ENCODE assay signal across 9 mouse cellular contexts in the genomic region with DNA sequence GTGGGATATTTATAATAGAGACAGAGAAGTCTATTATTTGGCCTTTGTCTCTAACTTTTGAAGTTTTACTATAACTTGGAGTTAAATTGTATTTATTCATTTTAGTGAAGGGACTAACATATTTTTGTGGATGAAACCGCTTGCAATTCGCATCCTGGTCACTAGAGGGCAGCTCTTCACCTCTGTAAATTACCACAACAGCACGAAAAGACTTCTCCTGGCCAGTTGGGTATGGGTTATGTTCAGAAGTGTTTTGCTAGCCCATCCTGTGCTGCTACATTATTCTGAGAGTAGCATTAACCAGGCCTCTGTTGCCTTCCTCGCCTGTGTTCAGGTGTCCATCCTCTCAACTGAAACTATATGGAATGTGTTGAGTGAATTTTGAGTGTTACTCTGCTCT.
DNase-seq lines count a peak whose midpoint lies in the region; ATAC-seq and TF ChIP-seq lines count a peak whose summit lies in the region.
"Had no signal": no experiment of that assay in that cellular context is flagged by ENCODE, and none has a peak within 500 bp of the region (broad histone marks: within the 10 kb centered on the region; RNA-seq: fewer than 3 reads in every experiment).

No protein-coding gene starts in this region.

- no peak for TF ChIP-seq POLR2A in spleen, adult 2 months (IDR thresholded peaks at IDR 0.05; ENCODE audit: low read depth, low read length)

- intact Hi-C loops in left cerebral cortex, adult 2 months (cut with DNase I): loop anchor here (10.0 kb wide), 1 partner anchor 1010 kb away; no protein-coding TSS in a partner anchor

- no peaks in the 10 kb centered on the region for H3K36me3 ChIP-seq in spleen, adult 2 months (ENCODE audit: control insufficient read depth, insufficient read depth, low read length)
- no peaks in the 10 kb centered on the region for H3K36me3 ChIP-seq in hindbrain, embryonic 14.5 days (replicated peaks; ENCODE audit: control insufficient read depth, insufficient read depth)
- H3K36me3 ChIP-seq in midbrain, embryonic 16.5 days (ENCODE audit: control insufficient read depth, insufficient read depth, low read length): no peaks in the 10 kb centered on the region

- no peak overlapping the region for H3K4me3 ChIP-seq in spleen, adult 2 months (ENCODE audit: extremely low read depth, insufficient read depth, insufficient read length)
- no peak overlapping the region for H3K4me3 ChIP-seq in hindbrain, embryonic 14.5 days (replicated peaks; ENCODE audit: low read length)
- H3K4me3 ChIP-seq in left cerebral cortex, adult 2 months: no peak overlapping the region
- H3K4me3 ChIP-seq in midbrain, embryonic 16.5 days (ENCODE audit: low read depth, low read length): no peak overlapping the region
- H3K4me3 ChIP-seq: erythroblast, embryonic 14.5 days had no signal

- no peaks in the 10 kb centered on the region for H3K27me3 ChIP-seq in spleen, adult 2 months (ENCODE audit: control insufficient read depth, insufficient read depth, low read length)
- no peaks in the 10 kb centered on the region for H3K27me3 ChIP-seq in hindbrain, embryonic 14.5 days (ENCODE audit: control insufficient read depth, insufficient read depth, low read length)
- no peaks in the 10 kb centered on the region for H3K27me3 ChIP-seq in midbrain, embryonic 16.5 days (ENCODE audit: control insufficient read depth, insufficient read depth, low read depth, low read length)

- no peak overlapping the region for H3K27ac ChIP-seq in spleen, adult 2 months (ENCODE audit: insufficient read depth, low read length)
- no peak overlapping the region for H3K27ac ChIP-seq in hindbrain, embryonic 14.5 days
- no peak overlapping the region for H3K27ac ChIP-seq in left cerebral cortex, adult 2 months
- H3K27ac ChIP-seq in midbrain, embryonic 16.5 days (ENCODE audit: low read length): no peak overlapping the region

- DNase-seq in spleen, adult 2 months (ENCODE audit: low read depth in 1 of 2, low spot score in 2 of 2): peak in 1 of 2 experiments; percentile 35
- DNase-seq in spleen, adult 12 weeks (ENCODE audit: low spot score): no peak
- DNase-seq in c-Kit-negative CD71-positive TER-119-positive erythroid progenitor cells, embryonic 14.5 days (ENCODE audit: low read depth, low spot score): peak; percentile 22
- DNase-seq in fibroblast of lung, adult 2 months (ENCODE audit: low read depth): peak; percentile 36
- DNase-seq in hindbrain, embryonic 14.5 days (ENCODE audit: low spot score): peak; percentile 86
- DNase-seq in left cerebral cortex, adult 2 months (ENCODE audit: extremely low spot score in 1 of 2, low spot score in 2 of 2): peak; percentile 51 to 65
- DNase-seq in thymus, postnatal 0 days (ENCODE audit: low spot score): peak; percentile 46

- 7% methylated on average over 4 of the region's 4 CpGs for WGBS in spleen, adult 2 months
- 10% methylated on average over 4 of the region's 4 CpGs for WGBS in hindbrain, embryonic 14.5 days
- 13% methylated on average over 4 of the region's 4 CpGs for WGBS in midbrain, embryonic 16.5 days

- H3K9me3 ChIP-seq in hindbrain, embryonic 14.5 days (ENCODE audit: control insufficient read depth, low read length): no peaks in the 10 kb centered on the region
- no peaks in the 10 kb centered on the region for H3K9me3 ChIP-seq in midbrain, embryonic 16.5 days (replicated peaks; ENCODE audit: control insufficient read depth, low read length, poor library complexity, severe bottlenecking)

- H3K9ac ChIP-seq in hindbrain, embryonic 14.5 days: no peak overlapping the region
- no peak overlapping the region for H3K9ac ChIP-seq in midbrain, embryonic 16.5 days (ENCODE audit: low read depth, low read length)

- no peaks in the 10 kb centered on the region for H3K4me1 ChIP-seq in spleen, adult 2 months (ENCODE audit: control insufficient read depth, insufficient read depth, insufficient read length)
- no peaks in the 10 kb centered on the region for H3K4me1 ChIP-seq in hindbrain, embryonic 14.5 days (replicated peaks; ENCODE audit: control insufficient read depth, insufficient read depth, low read length)
- no peaks in the 10 kb centered on the region for H3K4me1 ChIP-seq in midbrain, embryonic 16.5 days (ENCODE audit: control insufficient read depth, insufficient read depth, low read length)

- H3K4me2 ChIP-seq in hindbrain, embryonic 14.5 days (replicated peaks): no peak overlapping the region
- H3K4me2 ChIP-seq in midbrain, embryonic 16.5 days (ENCODE audit: low read length): no peak overlapping the region

- no peak for ATAC-seq in hindbrain, embryonic 14.5 days (ENCODE audit: low FRiP score)
- ATAC-seq in midbrain, embryonic 16.5 days: peak; percentile 51; the same call in 1 of the 2 replicates

- TF ChIP-seq CTCF in spleen, adult 2 months (IDR thresholded peaks at IDR 0.05; ENCODE audit: extremely low read depth, insufficient read depth, insufficient read length, insufficient replicate concordance): peak; percentile 54; the same call in 1 of the 2 replicates
- peak; percentile 90 for TF ChIP-seq CTCF in left cerebral cortex, adult 2 months (IDR thresholded peaks at IDR 0.05)
